14 mouse cellular contexts compared by ENCODE assay signal in the genomic region with DNA sequence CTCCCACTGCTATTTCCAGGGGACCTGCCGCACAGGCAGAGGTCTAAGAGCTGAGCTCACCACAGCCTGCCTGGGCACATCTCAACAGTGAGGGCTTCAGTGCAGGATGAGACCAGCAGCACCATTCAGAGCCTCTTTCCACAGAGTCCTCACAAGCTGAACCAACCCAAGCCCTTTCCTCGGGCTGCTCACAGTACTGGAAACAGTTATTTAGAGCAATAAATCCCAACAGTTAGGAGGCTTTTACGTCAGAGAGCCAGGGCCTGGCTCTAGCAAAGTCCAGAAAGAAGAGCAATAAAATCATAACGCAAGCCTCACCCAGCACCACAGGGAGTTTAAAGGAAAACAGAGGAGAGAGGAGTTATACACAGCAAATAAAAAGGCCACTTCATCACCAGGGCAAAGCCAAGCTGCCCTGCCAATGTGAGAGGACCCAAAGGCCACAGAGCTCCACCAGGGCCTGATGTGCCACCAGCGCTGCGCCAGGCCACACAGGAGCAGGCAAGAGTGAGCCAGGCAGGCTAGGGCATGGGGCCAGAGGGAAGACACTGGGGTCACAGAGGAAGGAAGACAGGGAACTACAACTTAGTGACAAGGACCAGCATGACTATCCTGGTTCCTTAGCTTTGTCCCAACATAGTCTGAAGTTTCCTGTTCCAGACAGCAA. TPM values are rescaled to one million over a fixed set of nuclear protein-coding genes. Genes with fewer than 3 reads are reported as not detected.
DNase-seq lines count a peak whose midpoint lies in the region; ATAC-seq and TF ChIP-seq lines count a peak whose summit lies in the region.
"Had no signal": no experiment of that assay in that cellular context is flagged by ENCODE, and none has a peak within 500 bp of the region (broad histone marks: within the 10 kb centered on the region; RNA-seq: fewer than 3 reads in every experiment).

No protein-coding gene starts in this region.

- 39% methylated on average over 6 of the region's 6 CpGs for WGBS in limb, embryonic 14.5 days
- WGBS in liver, embryonic 11.5 days, result 73% methylated on average over 6 of the region's 6 CpGs

- no peak for TF ChIP-seq POLR2A in embryonic fibroblast, embryonic 13.5 days (IDR thresholded peaks at IDR 0.05; ENCODE audit: low read depth, low read length)
- TF ChIP-seq POLR2A in limb, embryonic 14.5 days (IDR thresholded peaks at IDR 0.05; ENCODE audit: borderline replicate concordance, extremely low read depth, insufficient read depth, insufficient read length), result no peak

- peak; percentile 93 for DNase-seq in heart, adult 11 months
- no peak for DNase-seq in heart, postnatal 25 days (ENCODE audit: low spot score)
- no peak for DNase-seq in left cerebral cortex, adult 2 months (ENCODE audit: extremely low spot score in 1 of 2, low spot score in 2 of 2)
- DNase-seq in left cerebral cortex, postnatal 14 days (ENCODE audit: low spot score in 2 of 2), result no peak
- no peak for DNase-seq in limb, embryonic 14.5 days (ENCODE audit: low spot score)
- DNase-seq in frontal cortex, postnatal 25 days (ENCODE audit: low spot score in 2 of 2), result no peak
- no peak for DNase-seq in liver, embryonic 11.5 days (ENCODE audit: low spot score)
- DNase-seq: cerebellum, adult 11-12 months; layer of hippocampus, adult 9-11 months; liver, embryonic 13.5 days had no signal

- H3K9ac ChIP-seq in limb, embryonic 14.5 days (ENCODE audit: low read depth, low read length, severe bottlenecking), result no peak overlapping the region
- no peak overlapping the region for H3K9ac ChIP-seq in liver, embryonic 11.5 days (ENCODE audit: low read depth, low read length)
- H3K9ac ChIP-seq: liver, embryonic 13.5 days had no signal

- TF ChIP-seq CTCF in left cerebral cortex, adult 2 months (IDR thresholded peaks at IDR 0.05), result no peak
- no peak for TF ChIP-seq CTCF in embryonic fibroblast, embryonic 13.5 days (IDR thresholded peaks at IDR 0.05; ENCODE audit: borderline replicate concordance, insufficient read depth, low read length)

- H3K36me3 ChIP-seq in limb, embryonic 14.5 days (ENCODE audit: control insufficient read depth, insufficient read depth, low read length), result peaks cover 7% of the 10 kb centered on the region
- no peaks in the 10 kb centered on the region; the same call in 1 of the 2 replicates for H3K36me3 ChIP-seq in liver, embryonic 11.5 days (ENCODE audit: control insufficient read depth, insufficient read depth, low read length)
- H3K36me3 ChIP-seq: liver, embryonic 13.5 days had no signal

- H3K4me2 ChIP-seq in limb, embryonic 14.5 days (replicated peaks; ENCODE audit: low read depth, low read length, severe bottlenecking), result no peak overlapping the region
- no peak overlapping the region for H3K4me2 ChIP-seq in liver, embryonic 11.5 days
- H3K4me2 ChIP-seq: liver, embryonic 13.5 days had no signal

- peak overlapping the region; percentile 40; the same call in 1 of the 2 replicates for H3K27ac ChIP-seq in left cerebral cortex, adult 2 months
- 0 out of 2 replicates have a peak overlapping the region, but pooled peaks have one; percentile 9 for H3K27ac ChIP-seq in embryonic fibroblast, embryonic 13.5 days (ENCODE audit: insufficient read depth, low read length)
- H3K27ac ChIP-seq in limb, embryonic 14.5 days (replicated peaks; ENCODE audit: low read depth, low read length), result peak overlapping the region; percentile 55; the same call in 1 of the 2 replicates
- H3K27ac ChIP-seq in liver, embryonic 11.5 days (ENCODE audit: low read depth, low read length), result no peak overlapping the region
- H3K27ac ChIP-seq: liver, embryonic 13.5 days had no signal

- H3K4me1 ChIP-seq in embryonic fibroblast, embryonic 13.5 days (ENCODE audit: control insufficient read depth, insufficient read depth, low read length), result 0 out of 2 replicates have a peak, but pooled peaks cover 11% of the 10 kb centered on the region
- H3K4me1 ChIP-seq in limb, embryonic 14.5 days (ENCODE audit: control insufficient read depth, insufficient read depth, low read length), result peaks cover 18% of the 10 kb centered on the region
- H3K4me1 ChIP-seq in liver, embryonic 11.5 days (replicated peaks; ENCODE audit: control insufficient read depth, insufficient read depth, low read length), result peaks cover 5% of the 10 kb centered on the region

- no peaks in the 10 kb centered on the region for H3K9me3 ChIP-seq in limb, embryonic 14.5 days (ENCODE audit: control insufficient read depth, low read length)
- H3K9me3 ChIP-seq in liver, embryonic 11.5 days (ENCODE audit: control insufficient read depth, low read length), result no peaks in the 10 kb centered on the region
- H3K9me3 ChIP-seq: liver, embryonic 13.5 days; megakaryocyte, embryonic 14.5 days had no signal

- ATAC-seq in limb, embryonic 14.5 days (ENCODE audit: low FRiP score, low read depth), result peak; percentile 60; the same call in 1 of the 2 replicates
- ATAC-seq in liver, embryonic 11.5 days (replicated peaks; ENCODE audit: low FRiP score), result no peak
- ATAC-seq: forebrain, embryonic 16.5 days; hindbrain, embryonic 16.5 days had no signal

- intact Hi-C loops in heart, postnatal 25 days (cut with DNase I), result no loop called here
- intact Hi-C loops in left cerebral cortex, adult 2 months (cut with DNase I), result no loop called here
- intact Hi-C loops in left cerebral cortex, postnatal 14 days (cut with DNase I), result no loop called here

- H3K27me3 ChIP-seq in limb, embryonic 14.5 days (ENCODE audit: control insufficient read depth, insufficient read depth, low read length), result no peaks in the 10 kb centered on the region
- no peaks in the 10 kb centered on the region for H3K27me3 ChIP-seq in liver, embryonic 11.5 days (replicated peaks; ENCODE audit: control insufficient read depth, insufficient read depth, low read length)
- H3K27me3 ChIP-seq: liver, embryonic 13.5 days had no signal

- no peak overlapping the region for H3K4me3 ChIP-seq in left cerebral cortex, adult 2 months
- no peak overlapping the region for H3K4me3 ChIP-seq in embryonic fibroblast, embryonic 13.5 days (ENCODE audit: insufficient read depth, low read length)
- no peak overlapping the region for H3K4me3 ChIP-seq in limb, embryonic 14.5 days (replicated peaks; ENCODE audit: low read length)
- H3K4me3 ChIP-seq in liver, embryonic 11.5 days (ENCODE audit: low read depth, low read length), result no peak overlapping the region
- H3K4me3 ChIP-seq: liver, embryonic 13.5 days; megakaryocyte, embryonic 14.5 days had no signal

RNA-seq across cellular contexts. Expression of gene Hdac4, which starts 50.5 kb away (rescaled TPM):
- 10 to 100 TPM; 36.1 to 51.8 TPM for total RNA-seq in heart, postnatal 25 days (2021)
- 100 to 1,000 TPM; 121 to 123 TPM for total RNA-seq in left cerebral cortex, adult 2 months (2021)
- total RNA-seq in left cerebral cortex, postnatal 14 days (2021), result 100 to 1,000 TPM; 106 to 114 TPM
- 21.8 and 30.0 TPM in 2 replicates for polyA plus RNA-seq in embryonic fibroblast, embryonic 13.5 days (2011; ENCODE audit: insufficient read length, low read depth, missing spikeins)
- polyA plus RNA-seq in limb, embryonic 14.5 days (2012; rRNA removed), result 15.2 and 18.9 TPM in 2 replicates
- 25.4 and 36.6 TPM in 2 replicates for polyA plus RNA-seq in limb, embryonic 14.5 days (2014; fragmentation: Nextera tagmentation; extraction: Ambion mirVana)
- 11.7 and 12.0 TPM in 2 replicates for polyA plus RNA-seq in liver, embryonic 11.5 days (2014; fragmentation: Nextera tagmentation; extraction: Ambion mirVana)
